Comparison of ENCODE assay signal across 8 mouse cellular contexts in the genomic region with DNA sequence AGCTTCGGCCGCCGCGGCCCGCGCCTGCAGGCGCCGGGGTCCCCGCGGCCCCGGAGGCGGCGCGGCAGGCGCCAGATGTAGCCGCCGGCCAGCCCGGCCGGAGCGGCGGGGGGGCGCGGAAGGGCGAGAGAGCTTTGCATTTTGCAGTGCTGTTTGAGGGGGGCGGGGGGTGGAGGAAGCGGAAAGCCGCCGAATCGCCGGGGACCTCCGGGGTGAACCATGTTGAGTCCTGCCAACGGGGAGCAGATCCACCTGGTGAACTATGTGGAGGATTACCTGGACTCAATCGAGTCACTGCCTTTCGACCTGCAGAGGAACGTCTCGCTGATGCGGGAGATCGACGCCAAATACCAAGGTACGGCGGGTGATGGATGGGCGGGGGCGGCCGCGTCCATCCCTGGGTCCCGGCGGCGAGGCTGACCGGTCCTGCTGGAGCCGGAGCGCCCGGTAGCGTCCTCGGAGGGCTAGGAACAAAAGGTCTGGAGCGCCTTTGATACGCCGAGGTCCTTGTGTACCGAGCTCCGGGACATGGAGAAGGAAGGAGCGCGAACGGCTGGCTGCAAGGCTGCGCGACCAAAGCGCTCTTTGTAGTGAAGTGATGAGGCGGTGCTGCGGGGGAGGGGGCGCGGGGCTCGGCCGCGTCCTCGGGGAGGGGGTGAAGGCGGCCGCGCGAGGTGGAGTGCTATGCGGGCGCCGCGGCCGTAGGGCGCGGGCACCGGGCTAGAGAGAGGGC. TPM values are rescaled to one million over a fixed set of nuclear protein-coding genes. Genes with fewer than 3 reads are reported as not detected.
DNase-seq lines count a peak whose midpoint lies in the region; ATAC-seq and TF ChIP-seq lines count a peak whose summit lies in the region.

No protein-coding gene starts in this region.

- H3K4me3 ChIP-seq in ES-E14 (ENCODE audit: insufficient read depth in 1 of 2, low read depth in 1 of 2, low read length in 2 of 2, poor library complexity in 1 of 2, severe bottlenecking in 1 of 2): peak overlapping the region; percentile 78 to 92
- peak overlapping the region; percentile 72 for H3K4me3 ChIP-seq in midbrain, embryonic 11.5 days (ENCODE audit: low read depth, low read length)
- peak overlapping the region; percentile 78 for H3K4me3 ChIP-seq in small intestine, adult 2 months (ENCODE audit: low read depth, low read length)

- peaks cover 8% of the 10 kb centered on the region for H3K36me3 ChIP-seq in ES-E14 (ENCODE audit: control insufficient read depth, insufficient read depth, low read length, poor library complexity, severe bottlenecking)
- H3K36me3 ChIP-seq in midbrain, embryonic 11.5 days (ENCODE audit: control insufficient read depth, insufficient read depth, low read length): peaks cover 6% of the 10 kb centered on the region
- peaks cover 6% of the 10 kb centered on the region for H3K36me3 ChIP-seq in small intestine, adult 2 months (ENCODE audit: control insufficient read depth, insufficient read depth, low read length)

- no peak for ATAC-seq in midbrain, embryonic 11.5 days (ENCODE audit: low FRiP score)
- no peak for ATAC-seq in megakaryocyte progenitor cell, adult 5-6 weeks (replicated peaks; ENCODE audit: poor library complexity)

- no peaks in the 10 kb centered on the region for H3K27me3 ChIP-seq in midbrain, embryonic 11.5 days (ENCODE audit: control insufficient read depth, insufficient read depth, low read length)
- no peaks in the 10 kb centered on the region for H3K27me3 ChIP-seq in small intestine, adult 2 months (ENCODE audit: control insufficient read depth, insufficient read depth, low read length)

- peak overlapping the region; percentile 78 for H3K4me2 ChIP-seq in midbrain, embryonic 11.5 days

- no peaks in the 10 kb centered on the region for H3K9me3 ChIP-seq in ES-E14 (ENCODE audit: control insufficient read depth, insufficient read depth, low read depth, low read length)
- no peaks in the 10 kb centered on the region for H3K9me3 ChIP-seq in midbrain, embryonic 11.5 days (ENCODE audit: control insufficient read depth, low read length)

- H3K27ac ChIP-seq in ES-E14 (ENCODE audit: insufficient read depth, low read depth, low read length, poor library complexity, severe bottlenecking): peak overlapping the region; percentile 85
- H3K27ac ChIP-seq in midbrain, embryonic 11.5 days (ENCODE audit: low read depth, low read length): peak overlapping the region; percentile 100
- H3K27ac ChIP-seq in small intestine, adult 2 months (ENCODE audit: insufficient read depth, low read depth, low read length): peak overlapping the region; percentile 91

- H3K9ac ChIP-seq in ES-E14 (ENCODE audit: insufficient read depth, low read depth, low read length, poor library complexity, severe bottlenecking): peak overlapping the region; percentile 84
- peak overlapping the region; percentile 78 for H3K9ac ChIP-seq in midbrain, embryonic 11.5 days (ENCODE audit: low read length)

- WGBS in midbrain, embryonic 11.5 days: 0% methylated on average over 73 of the region's 85 CpGs
- under 1% methylated on average over 84 of the region's 85 CpGs for WGBS in small intestine, adult 2 months

- H3K4me1 ChIP-seq in ES-E14 (ENCODE audit: control insufficient read depth in 2 of 2, insufficient read depth in 2 of 2, low read length in 2 of 2, poor library complexity in 1 of 2): peaks cover 6 to 7% of the 10 kb centered on the region in 2 experiments; a peak in 1 of 4 replicates
- H3K4me1 ChIP-seq in midbrain, embryonic 11.5 days (ENCODE audit: control insufficient read depth, insufficient read depth, low read length): peaks cover 11% of the 10 kb centered on the region
- peaks cover 3% of the 10 kb centered on the region; the same call in 1 of the 2 replicates for H3K4me1 ChIP-seq in small intestine, adult 2 months (ENCODE audit: control insufficient read depth, insufficient read depth, insufficient read length, low read length)

- intact Hi-C loops in left cerebral cortex, postnatal 25 days (cut with DNase I): loop anchor here (2.0 to 5.0 kb wide), 2 partner anchors 78 to 145 kb away; a partner anchor contains a TSS

- TF ChIP-seq POLR2A in small intestine, adult 2 months (IDR thresholded peaks at IDR 0.05; ENCODE audit: low read depth, low read length): no peak

- in situ Hi-C loops in ES-E14 (cut with MboI; ENCODE audit: low sequenced_read_pairs in 2 of 2, unreplicated experiment in 2 of 2): loop anchor here in 1 of 2 experiments (10.0 kb wide), 1 partner anchor 148 kb away; a partner anchor contains a TSS

- no peak for TF ChIP-seq CTCF in small intestine, adult 2 months (IDR thresholded peaks at IDR 0.05; ENCODE audit: extremely low read depth, insufficient read length, insufficient replicate concordance, low read depth, low read length)

- DNase-seq in ES-E14 (ENCODE audit: low read depth, low spot score): no peak
- peak; percentile 75 for DNase-seq in cerebellum, adult 11-12 months
- peak; percentile 26 to 42 for DNase-seq in frontal cortex, postnatal 14 days (ENCODE audit: low spot score in 2 of 2)
- peak; percentile 69 for DNase-seq in induced T-regulatory cell, adult 2 months (ENCODE audit: low read depth)
- DNase-seq in left cerebral cortex, postnatal 25 days (ENCODE audit: low spot score in 2 of 2): peak; percentile 31 to 54
- DNase-seq in midbrain, embryonic 11.5 days (ENCODE audit: low spot score, missing footprints): peak; percentile 95

TF ChIP-seq in ES-E14, 5 proteins besides CTCF, POLR2A, EP300 and RAD21:
- TF ChIP-seq ZC3H11A (IDR thresholded peaks at IDR 0.05; ENCODE audit: borderline replicate concordance, low read depth, low read length) (no peak), CHD2 (IDR thresholded peaks at IDR 0.05; ENCODE audit: low read depth, low read length) (no peak), MAFK (IDR thresholded peaks at IDR 0.05; ENCODE audit: insufficient read depth, low read depth, low read length) (no peak)

RNA-seq across cellular contexts. Expression of a gene that starts 1.5 kb away (rescaled TPM):
- total RNA-seq in ES-E14 (2012; rRNA removed): 34.7 and 37.9 TPM in 2 replicates
- 10 to 100 TPM; 44.9 to 45.3 TPM for total RNA-seq in left cerebral cortex, postnatal 25 days (2021)
- polyA plus RNA-seq in midbrain, embryonic 11.5 days (2014; fragmentation: Nextera tagmentation; extraction: Ambion mirVana): 46.9 and 48.1 TPM in 2 replicates
- 4.0 and 13.2 TPM in 2 replicates for polyA plus RNA-seq in small intestine, adult 2 months (2012; rRNA removed)
- total RNA-seq in megakaryocyte progenitor cell, adult 5-6 weeks (2015): 30.3 and 31.5 TPM in 2 replicates
- total RNA-seq in megakaryocyte progenitor cell, adult 5-6 weeks (2017): 41.7 and 52.5 TPM in 2 replicates

RNA-seq across cellular contexts. Expression of a gene that starts 6.3 kb away (rescaled TPM):
- total RNA-seq in ES-E14 (2012; rRNA removed): 34.6 and 50.5 TPM in 2 replicates
- total RNA-seq in left cerebral cortex, postnatal 25 days (2021): 10 to 100 TPM; 19.2 to 19.6 TPM
- polyA plus RNA-seq in midbrain, embryonic 11.5 days (2014; fragmentation: Nextera tagmentation; extraction: Ambion mirVana): 17.8 and 20.3 TPM in 2 replicates
- 32.0 and 46.2 TPM in 2 replicates for polyA plus RNA-seq in small intestine, adult 2 months (2012; rRNA removed)
- total RNA-seq in megakaryocyte progenitor cell, adult 5-6 weeks (2015): 27.6 and 32.8 TPM in 2 replicates
- 39.6 and 41.2 TPM in 2 replicates for total RNA-seq in megakaryocyte progenitor cell, adult 5-6 weeks (2017)

RNA-seq across cellular contexts. Expression of a gene that starts 59.6 kb away (rescaled TPM):
- total RNA-seq in ES-E14 (2012; rRNA removed): 42.7 and 55.2 TPM in 2 replicates
- total RNA-seq in left cerebral cortex, postnatal 25 days (2021): 10 to 100 TPM; 51.0 to 55.9 TPM
- 94.2 and 94.8 TPM in 2 replicates for polyA plus RNA-seq in midbrain, embryonic 11.5 days (2014; fragmentation: Nextera tagmentation; extraction: Ambion mirVana)
- 64.9 and 81.1 TPM in 2 replicates for polyA plus RNA-seq in small intestine, adult 2 months (2012; rRNA removed)
- total RNA-seq in megakaryocyte progenitor cell, adult 5-6 weeks (2015): 59.8 and 65.7 TPM in 2 replicates
- 70.6 and 72.5 TPM in 2 replicates for total RNA-seq in megakaryocyte progenitor cell, adult 5-6 weeks (2017)
